In genomic region chrX:99575105-99575504, GRCm38 (mm10) we compare ENCODE assay signal across 9 mouse cellular contexts.
A peak's percentile ranks its signal among the peaks of the same experiment; 100 is the strongest.
DNase-seq lines count a peak whose midpoint lies in the region; ATAC-seq and TF ChIP-seq lines count a peak whose summit lies in the region.
"Had no signal": no experiment of that assay in that cellular context is flagged by ENCODE, and none has a peak within 500 bp of the region (broad histone marks: within the 10 kb centered on the region; RNA-seq: fewer than 3 reads in every experiment).

No protein-coding gene starts in this region.

- no peaks in the 10 kb centered on the region for H3K9me3 ChIP-seq in kidney, embryonic 14.5 days (ENCODE audit: control insufficient read depth, low read length)
- H3K9me3 ChIP-seq in intestine, postnatal 0 days (ENCODE audit: control insufficient read depth) = no peaks in the 10 kb centered on the region

- no peak overlapping the region for H3K4me3 ChIP-seq in kidney, embryonic 14.5 days (ENCODE audit: low read length)
- no peak overlapping the region for H3K4me3 ChIP-seq in intestine, postnatal 0 days (ENCODE audit: low read depth, low read length)

- no peak overlapping the region for H3K4me2 ChIP-seq in kidney, embryonic 14.5 days (replicated peaks; ENCODE audit: low read depth, low read length)
- no peak overlapping the region; the same call in 1 of the 2 replicates for H3K4me2 ChIP-seq in intestine, postnatal 0 days (replicated peaks; ENCODE audit: low read depth)

- ATAC-seq in kidney, embryonic 14.5 days (ENCODE audit: low FRiP score, low TSS enrichment) = peak; percentile 58; the same call in 1 of the 2 replicates
- ATAC-seq in intestine, postnatal 0 days = 0 out of 2 replicates have a peak, but pooled peaks have one; percentile 13

- WGBS in kidney, embryonic 14.5 days = 49% methylated on average over 5 of the region's 5 CpGs
- 57% methylated on average over 5 of the region's 5 CpGs for WGBS in intestine, postnatal 0 days

- no peaks in the 10 kb centered on the region for H3K27me3 ChIP-seq in kidney, embryonic 14.5 days (ENCODE audit: control insufficient read depth, insufficient read depth, low read length)
- 0 out of 2 replicates have a peak, but pooled peaks cover 4% of the 10 kb centered on the region for H3K27me3 ChIP-seq in intestine, postnatal 0 days (replicated peaks; ENCODE audit: control insufficient read depth, insufficient read depth, low read length)

- no peaks in the 10 kb centered on the region for H3K36me3 ChIP-seq in kidney, embryonic 14.5 days (ENCODE audit: control insufficient read depth, insufficient read depth, low read length)
- H3K36me3 ChIP-seq in intestine, postnatal 0 days (ENCODE audit: control insufficient read depth, insufficient read depth) = no peaks in the 10 kb centered on the region

- no peak for TF ChIP-seq CTCF in intestine, postnatal 0 days (IDR thresholded peaks at IDR 0.05; ENCODE audit: low read depth)

- 0 out of 2 replicates have a peak, but pooled peaks cover 6% of the 10 kb centered on the region for H3K4me1 ChIP-seq in kidney, embryonic 14.5 days (ENCODE audit: control insufficient read depth, insufficient read depth, low read length)
- no peaks in the 10 kb centered on the region for H3K4me1 ChIP-seq in intestine, postnatal 0 days (replicated peaks; ENCODE audit: control insufficient read depth, insufficient read depth, low read length)

- H3K9ac ChIP-seq in kidney, embryonic 14.5 days (ENCODE audit: low read depth, low read length) = no peak overlapping the region
- H3K9ac ChIP-seq in intestine, postnatal 0 days (ENCODE audit: low read depth, low read length) = no peak overlapping the region

- H3K27ac ChIP-seq in kidney, embryonic 14.5 days (ENCODE audit: low read depth, low read length) = no peak overlapping the region
- H3K27ac ChIP-seq in intestine, postnatal 0 days (ENCODE audit: low read depth, low read length) = no peak overlapping the region
- H3K27ac ChIP-seq: macrophage had no signal

- DNase-seq in kidney, adult 18-20 months = no peak
- DNase-seq in right cerebral cortex, adult 18-20 months = peak; percentile 55
- no peak for DNase-seq in right cerebral cortex, postnatal 25 days
- peak; percentile 40 for DNase-seq in telencephalon, adult 2 months (ENCODE audit: low read depth, low spot score)
- DNase-seq in gastrocnemius, adult 8-10 months (ENCODE audit: low spot score in 2 of 2) = no peak
- no peak for DNase-seq in cerebellum, adult 8-10 months

Comparison
In these comparisons a context has a peak if more than half of its experiments do, and no peak if none do; other contexts are left out.
1. DNase-seq: peak in right cerebral cortex, adult 18-20 months (single experiment) and telencephalon, adult 2 months (single experiment); none in kidney, adult 18-20 months (single experiment), right cerebral cortex, postnatal 25 days (single experiment), gastrocnemius, adult 8-10 months (0 of 2) and cerebellum, adult 8-10 months (single experiment).